Mouse (Mus musculus): ENCODE results near the gene Ehbp1.

DNA sequence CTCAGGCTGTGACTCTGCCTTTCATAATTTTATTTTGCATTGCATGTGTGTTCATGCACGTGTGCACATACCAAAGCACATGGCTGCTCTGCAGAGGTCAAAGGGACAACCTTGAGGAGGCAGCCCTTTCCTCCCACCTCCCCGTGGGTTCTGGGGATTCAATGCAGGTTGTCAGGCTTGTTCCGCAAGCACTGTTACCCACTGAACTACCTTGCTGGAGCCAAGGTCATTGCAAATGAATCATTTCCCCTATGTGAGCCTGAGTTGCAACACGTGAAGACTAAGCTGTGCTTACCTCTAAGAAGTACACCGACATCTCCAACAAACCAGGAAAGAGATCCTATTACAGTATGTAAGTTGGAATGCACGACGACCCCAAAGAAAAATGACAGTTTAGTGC is 291.2 kb downstream of the Ehbp1 start:
- no peak for TF ChIP-seq CTCF (IDR thresholded peaks at IDR 0.05; ENCODE audit: insufficient read depth, low read depth, low read length)
- no peak for TF ChIP-seq POLR2A (IDR thresholded peaks at IDR 0.05; ENCODE audit: insufficient read depth, low read depth, low read length)

Data from olfactory bulb, adult 2 months (tissue).